Mouse (Mus musculus): ENCODE measurements around the gene Myzap.

The Myzap gene

GRCm38 (mm10) chr9:71599861-71600260, 7.7 kb upstream of the Myzap start:
- no peak for DNase-seq

- DNase-seq: no peak
Observed at GRCm38 (mm10) chr9:71596888-71597287, 4.7 kb upstream of the Myzap start.

GRCm38 (mm10) chr9:71592577-71593285, 571 bp upstream of the Myzap start:
- DNase-seq: no peak

- DNase-seq: no peak
Observed at GRCm38 (mm10) chr9:71591106-71591505, 1.1 kb downstream of the Myzap start.

- no peak for DNase-seq
Observed at GRCm38 (mm10) chr9:71589771-71590170, 2.4 kb downstream of the Myzap start.

- DNase-seq: no peak
Observed at GRCm38 (mm10) chr9:71588930-71589592, 3.1 kb downstream of the Myzap start.

GRCm38 (mm10) chr9:71586408-71586807, 5.8 kb downstream of the Myzap start:
- peak in 1 of 2 experiments; percentile 13 for DNase-seq

GRCm38 (mm10) chr9:71582771-71583170, 9.4 kb downstream of the Myzap start:
- DNase-seq: no peak

GRCm38 (mm10) chr9:71578896-71579564, 13.1 kb downstream of the Myzap start:
- DNase-seq: no peak

- DNase-seq: no peak
Observed at GRCm38 (mm10) chr9:71574440-71574839, 17.7 kb downstream of the Myzap start.

GRCm38 (mm10) chr9:71573771-71574340, 18.3 kb downstream of the Myzap start:
- no peak for DNase-seq

- no peak for DNase-seq
Observed at GRCm38 (mm10) chr9:71571150-71571633, 21.0 kb downstream of the Myzap start.

GRCm38 (mm10) chr9:71570170-71570569, 22.0 kb downstream of the Myzap start:
- no peak for DNase-seq

- DNase-seq: no peak
Observed at GRCm38 (mm10) chr9:71568323-71568942, 23.7 kb downstream of the Myzap start.

- no peak for DNase-seq
Observed at GRCm38 (mm10) chr9:71567391-71567790, 24.8 kb downstream of the Myzap start.

- no peak for DNase-seq
Observed at GRCm38 (mm10) chr9:71566763-71567162, 25.4 kb downstream of the Myzap start.

- peak; percentile 16 to 19 for DNase-seq
Observed at GRCm38 (mm10) chr9:71557737-71558136, 34.4 kb downstream of the Myzap start.

GRCm38 (mm10) chr9:71554001-71554400, 38.2 kb downstream of the Myzap start:
- no peak for DNase-seq

GRCm38 (mm10) chr9:71550176-71550575, 42.0 kb downstream of the Myzap start:
- DNase-seq: no peak

GRCm38 (mm10) chr9:71547704-71548275, 44.4 kb downstream of the Myzap start:
- DNase-seq: no peak

GRCm38 (mm10) chr9:71544831-71545230, 47.3 kb downstream of the Myzap start:
- no peak for DNase-seq

GRCm38 (mm10) chr9:71543443-71544222, 48.5 kb downstream of the Myzap start:
- DNase-seq: peak; percentile 59 to 78
